Mouse (Mus musculus) ES-E14 (cell line): Measurements from ENCODE around the gene Ankrd36.

Experiments used
- CHD2 ChIP-seq: IDR thresholded peaks from 2 replicates; pipeline ENCODE4 v1.6.1; 2014; ENCODE audit warnings: mild to moderate bottlenecking, low read depth, low read length, inconsistent platforms
- HCFC1 ChIP-seq: IDR thresholded peaks from 2 replicates; pipeline ENCODE4 v1.6.1; 2012; ENCODE audit warnings: low read length, inconsistent platforms, borderline replicate concordance; ENCODE audit not compliant: insufficient read depth
- MAFK ChIP-seq: IDR thresholded peaks from 2 replicates; pipeline ENCODE4 v1.6.1; 2014; ENCODE audit warnings: mild to moderate bottlenecking, low read depth, low read length, inconsistent platforms; ENCODE audit not compliant: insufficient read depth
- ZC3H11A ChIP-seq: IDR thresholded peaks from 2 replicates; pipeline ENCODE4 v1.6.1; 2012; ENCODE audit warnings: low read depth, mild to moderate bottlenecking, inconsistent platforms, low read length, borderline replicate concordance

DNA sequence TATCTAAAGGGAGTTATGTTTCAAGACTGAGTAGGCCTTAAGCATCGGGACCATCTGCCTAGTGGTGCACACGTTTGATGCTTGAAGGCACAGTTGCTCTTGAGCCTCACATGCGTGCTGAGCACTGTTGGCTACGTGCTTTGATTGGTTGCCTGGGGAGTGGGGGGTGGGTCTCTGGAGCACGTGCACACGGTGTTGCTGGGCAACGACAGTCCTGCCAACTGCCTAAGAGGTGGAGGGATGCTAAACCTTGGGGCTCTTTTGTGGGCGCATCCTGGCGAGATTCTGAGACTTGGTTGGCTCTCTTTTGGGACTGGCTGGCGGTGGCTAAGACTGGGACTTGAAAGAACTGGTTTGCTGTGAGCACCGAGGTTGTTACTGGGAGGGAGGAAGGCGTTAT, at the start of gene Ankrd36:
- no peak for TF ChIP-seq CHD2
- no peak for TF ChIP-seq MAFK
- TF ChIP-seq ZC3H11A = no peak
- TF ChIP-seq HCFC1 = no peak
